Mouse (Mus musculus): ENCODE data around the gene Skil.

DNA sequence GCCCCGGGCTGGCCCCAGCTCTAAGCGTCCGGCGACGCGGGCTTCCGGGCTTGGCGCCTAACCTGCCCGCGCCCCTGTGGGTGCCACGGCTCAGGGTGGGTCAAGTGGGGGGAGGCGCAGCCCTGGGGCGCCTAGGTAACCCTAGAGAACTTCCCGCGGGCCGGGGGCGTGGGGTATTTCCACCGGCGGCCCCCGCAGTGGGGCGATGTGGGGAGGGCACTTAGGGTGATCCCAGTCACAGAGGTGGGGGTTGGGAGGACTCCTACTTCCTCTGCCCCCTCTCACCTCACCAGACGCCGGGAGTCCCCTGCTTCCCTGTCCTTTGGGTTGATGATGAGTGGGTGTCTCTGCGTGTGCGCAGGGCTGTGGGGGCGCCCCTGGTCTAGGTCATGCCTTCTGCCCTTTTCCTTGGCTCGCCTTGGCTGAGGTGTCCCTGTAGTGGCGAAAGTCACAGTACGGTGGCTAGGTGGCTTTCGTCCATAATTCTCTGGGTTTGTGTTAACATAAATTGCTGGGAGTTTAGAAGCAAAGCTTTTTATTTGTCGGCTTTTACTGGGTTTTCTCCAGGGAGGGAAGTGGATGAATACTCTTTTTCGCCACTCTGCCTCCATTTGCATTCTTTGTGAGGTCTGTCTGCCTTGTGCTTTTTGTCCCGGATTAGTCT lies 765 bp downstream of the Skil start:
- TF ChIP-seq POLR2A (IDR thresholded peaks at IDR 0.05; ENCODE audit: borderline replicate concordance, extremely low read depth, insufficient read depth, insufficient read length, poor library complexity, severe bottlenecking): no peak
- no peak for TF ChIP-seq CTCF (IDR thresholded peaks at IDR 0.05; ENCODE audit: borderline replicate concordance, extremely low read depth, insufficient read depth, insufficient read length)
